Mouse (Mus musculus): ENCODE results near the gene Nrxn2.
A peak's percentile ranks its signal among the peaks of the same experiment; 100 is the strongest.

Gene Nrxn2

DNA sequence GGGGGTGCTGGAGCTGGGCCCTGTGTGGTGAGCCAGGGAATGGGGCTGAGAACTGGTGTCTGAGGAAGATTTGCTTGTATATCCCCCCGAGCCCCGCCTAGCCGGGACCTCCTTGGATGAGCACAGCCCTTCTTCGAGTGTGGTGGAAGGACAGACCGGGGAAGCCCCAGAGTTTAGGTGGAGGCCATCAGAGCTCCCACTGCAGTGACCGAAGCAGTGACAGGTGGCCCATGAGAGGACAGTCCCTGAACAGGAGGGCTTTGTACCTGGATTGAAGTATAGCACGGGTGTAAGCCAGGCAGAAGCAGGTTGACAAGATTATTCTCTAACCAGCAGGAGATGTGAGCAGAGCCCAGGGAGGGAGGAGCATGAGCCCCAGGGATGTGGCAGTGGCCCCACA is 31.3 kb downstream of the Nrxn2 start:
- DNase-seq (ENCODE audit: inconsistent age in 2 of 2, low spot score in 1 of 2) = no peak

DNA sequence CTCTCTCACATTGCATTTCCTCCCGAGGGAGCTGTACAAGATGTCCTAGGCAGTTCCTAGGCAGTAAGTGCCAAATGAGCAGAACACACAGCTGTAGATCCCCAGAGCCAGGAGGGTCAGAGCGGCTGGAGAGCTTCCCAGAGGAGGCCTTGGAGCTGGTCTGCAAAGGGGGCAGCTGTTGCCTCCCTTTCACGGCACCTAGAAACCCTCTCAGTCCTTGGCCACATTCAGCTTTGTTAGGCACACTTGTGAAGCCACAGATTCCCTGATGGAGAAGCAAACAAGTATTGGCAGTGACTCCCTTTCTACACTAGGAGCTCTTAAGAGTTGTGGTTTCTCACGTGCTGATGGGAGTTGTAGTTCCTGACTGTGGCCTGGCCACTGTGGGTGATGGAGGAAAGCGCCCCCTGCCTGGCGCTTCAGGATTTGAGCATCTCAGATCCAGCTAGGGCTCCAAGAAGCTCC is 33.5 kb downstream of the Nrxn2 start:
- DNase-seq (ENCODE audit: inconsistent age in 2 of 2, low spot score in 1 of 2) = peak; percentile 81 to 91

DNA sequence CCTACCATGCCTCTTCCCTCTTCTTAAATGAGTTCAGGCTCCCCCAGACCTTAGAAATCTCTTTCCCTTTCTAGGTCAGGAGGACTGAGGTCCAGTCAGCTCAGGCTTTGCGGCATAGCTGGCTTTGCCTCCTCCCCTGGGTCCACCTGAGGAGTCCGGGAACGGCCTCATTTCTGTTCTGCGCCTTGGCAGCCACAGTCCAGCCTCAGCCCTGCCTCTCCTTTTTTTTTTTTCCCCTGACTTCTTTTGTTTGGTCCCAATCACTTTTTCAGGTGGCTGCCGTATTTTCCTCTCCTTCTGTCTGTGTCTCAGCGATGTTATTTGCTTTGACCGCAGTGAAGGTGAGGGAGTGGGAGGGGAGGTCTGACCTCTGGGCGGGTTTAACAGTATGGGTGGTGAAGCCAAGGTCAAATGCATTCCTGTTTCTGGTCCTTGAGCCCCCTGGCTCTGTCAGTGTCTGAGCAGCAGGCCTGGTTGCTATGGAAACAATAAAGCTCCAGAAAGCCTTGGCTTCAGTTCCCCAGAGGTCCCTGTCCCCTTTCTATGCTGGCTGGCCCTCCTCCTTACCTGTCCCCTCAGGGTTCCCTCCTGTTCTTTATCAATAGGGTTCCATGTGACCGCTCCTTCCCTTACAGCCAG is 34.3 kb downstream of the Nrxn2 start:
- DNase-seq (ENCODE audit: inconsistent age in 2 of 2, low spot score in 1 of 2) = no peak

GRCm38 (mm10) chr19:6453349-6453748 is 34.8 kb downstream of the Nrxn2 start:
- no peak for DNase-seq (ENCODE audit: inconsistent age in 2 of 2, low spot score in 1 of 2)

DNA sequence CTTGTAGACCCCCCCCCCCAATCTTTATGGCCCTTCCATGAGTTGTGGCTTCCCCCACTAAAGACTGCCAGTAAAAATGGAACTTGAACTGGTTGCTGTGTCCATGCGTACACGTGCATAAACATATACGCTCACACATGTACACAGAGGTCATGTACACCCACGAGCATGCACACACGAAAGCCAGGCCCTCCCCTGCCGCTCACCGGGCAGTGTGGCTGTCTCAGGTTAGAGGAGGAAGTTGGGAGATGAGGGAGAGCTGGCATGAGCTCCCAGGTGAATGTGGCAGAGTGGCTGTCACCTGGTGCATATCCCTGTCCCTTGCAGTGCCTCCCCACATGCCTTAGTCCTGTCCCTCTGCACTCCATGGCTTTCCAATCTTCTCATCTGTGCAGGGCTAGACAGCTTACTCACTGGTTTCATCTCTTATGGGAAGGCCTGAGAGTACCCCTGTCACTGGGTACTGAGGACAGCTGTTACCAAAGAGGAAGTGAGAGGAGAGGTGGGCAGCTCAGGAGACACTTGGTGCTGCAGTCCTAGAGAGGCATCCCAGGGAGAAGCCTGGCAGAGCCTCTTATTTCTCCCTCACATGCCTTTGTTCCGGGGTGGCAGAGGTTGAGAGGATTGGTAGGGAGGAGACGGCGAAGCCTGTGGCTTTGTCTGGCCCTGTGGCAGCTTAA is 35.6 kb downstream of the Nrxn2 start:
- DNase-seq (ENCODE audit: inconsistent age in 2 of 2, low spot score in 1 of 2) = no peak

- no peak for DNase-seq (ENCODE audit: inconsistent age in 2 of 2, low spot score in 1 of 2)
Measured at GRCm38 (mm10) chr19:6459504-6459903, 41.0 kb downstream of the Nrxn2 start.

DNA sequence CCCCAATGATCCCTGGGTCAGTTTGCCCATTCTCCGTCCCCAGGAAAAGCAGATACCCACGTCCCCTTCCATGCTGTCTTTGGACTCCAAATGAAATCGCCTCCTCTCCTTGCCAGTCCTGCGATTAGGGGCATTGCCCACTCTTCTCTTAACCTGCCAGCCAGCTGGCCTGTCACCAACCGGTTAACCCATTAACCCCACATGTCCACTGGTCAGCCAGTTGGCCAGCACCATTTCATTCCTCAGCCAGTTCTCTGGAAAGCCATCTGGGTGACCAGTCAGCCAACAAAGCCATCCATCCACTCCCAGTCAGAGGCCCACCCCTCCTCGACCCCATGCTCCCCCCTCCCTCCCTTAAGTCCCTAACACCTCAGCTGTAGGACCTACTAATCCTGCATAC is 44.3 kb downstream of the Nrxn2 start:
- DNase-seq (ENCODE audit: inconsistent age in 2 of 2, low spot score in 1 of 2) = no peak

GRCm38 (mm10) chr19:6464306-6465071 is 46.0 kb downstream of the Nrxn2 start:
- no peak for DNase-seq (ENCODE audit: inconsistent age in 2 of 2, low spot score in 1 of 2)

- no peak for DNase-seq (ENCODE audit: inconsistent age in 2 of 2, low spot score in 1 of 2)
Measured at GRCm38 (mm10) chr19:6465090-6465489, 46.6 kb downstream of the Nrxn2 start.

- no peak for DNase-seq (ENCODE audit: inconsistent age in 2 of 2, low spot score in 1 of 2)
Measured at GRCm38 (mm10) chr19:6466945-6467344, 48.4 kb downstream of the Nrxn2 start.

GRCm38 (mm10) chr19:6467374-6467979 is 48.9 kb downstream of the Nrxn2 start:
- no peak for DNase-seq (ENCODE audit: inconsistent age in 2 of 2, low spot score in 1 of 2)

- DNase-seq (ENCODE audit: inconsistent age in 2 of 2, low spot score in 1 of 2) = no peak
Measured at GRCm38 (mm10) chr19:6471630-6472029, 53.1 kb downstream of the Nrxn2 start.

GRCm38 (mm10) chr19:6472821-6473220 is 54.3 kb downstream of the Nrxn2 start:
- no peak for DNase-seq (ENCODE audit: inconsistent age in 2 of 2, low spot score in 1 of 2)

GRCm38 (mm10) chr19:6474706-6475105 is 56.2 kb downstream of the Nrxn2 start:
- no peak for DNase-seq (ENCODE audit: inconsistent age in 2 of 2, low spot score in 1 of 2)

DNA sequence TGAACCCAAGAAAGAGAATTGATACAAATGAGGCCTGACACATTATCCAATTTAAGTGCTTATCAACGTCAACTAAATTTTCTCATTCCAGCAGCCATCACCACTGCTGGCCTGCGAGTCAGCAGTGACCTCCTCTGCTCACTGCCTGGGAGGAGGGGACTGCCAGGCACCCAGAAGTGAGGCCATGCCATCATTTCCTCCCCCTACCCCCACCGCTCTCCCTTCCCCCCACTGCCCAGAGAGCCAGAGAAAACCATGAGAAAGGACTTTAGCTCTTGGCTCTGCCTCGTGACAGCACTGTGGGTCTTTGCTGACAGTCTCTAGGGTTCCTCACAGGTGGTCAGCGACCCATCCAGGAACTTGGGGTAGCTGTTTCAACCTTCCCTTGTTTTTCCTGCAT is 56.6 kb downstream of the Nrxn2 start:
- no peak for DNase-seq (ENCODE audit: inconsistent age in 2 of 2, low spot score in 1 of 2)

- peak in 1 of 2 experiments; percentile 61 for DNase-seq (ENCODE audit: inconsistent age in 2 of 2, low spot score in 1 of 2)
Measured at GRCm38 (mm10) chr19:6477007-6477406, 58.5 kb downstream of the Nrxn2 start.

DNA sequence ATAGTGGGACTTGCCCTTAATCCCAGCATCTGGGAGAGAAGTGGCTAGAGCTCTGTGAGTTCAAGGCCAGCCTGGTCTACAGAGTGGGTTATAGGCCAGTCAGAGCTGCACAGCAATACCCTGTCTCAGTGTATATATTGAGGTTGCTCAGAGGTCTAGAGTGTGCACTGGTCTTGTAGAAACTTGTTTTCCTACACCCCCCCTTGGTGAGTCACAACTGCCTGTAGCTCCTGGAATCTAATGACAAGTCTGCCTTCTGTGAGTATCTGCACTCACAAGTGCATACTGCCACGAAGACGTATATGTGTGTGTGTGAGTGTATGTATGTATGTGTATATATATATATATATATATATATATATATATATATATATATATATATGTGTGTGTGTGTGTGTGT is 60.0 kb downstream of the Nrxn2 start:
- DNase-seq (ENCODE audit: inconsistent age in 2 of 2, low spot score in 1 of 2) = no peak

DNA sequence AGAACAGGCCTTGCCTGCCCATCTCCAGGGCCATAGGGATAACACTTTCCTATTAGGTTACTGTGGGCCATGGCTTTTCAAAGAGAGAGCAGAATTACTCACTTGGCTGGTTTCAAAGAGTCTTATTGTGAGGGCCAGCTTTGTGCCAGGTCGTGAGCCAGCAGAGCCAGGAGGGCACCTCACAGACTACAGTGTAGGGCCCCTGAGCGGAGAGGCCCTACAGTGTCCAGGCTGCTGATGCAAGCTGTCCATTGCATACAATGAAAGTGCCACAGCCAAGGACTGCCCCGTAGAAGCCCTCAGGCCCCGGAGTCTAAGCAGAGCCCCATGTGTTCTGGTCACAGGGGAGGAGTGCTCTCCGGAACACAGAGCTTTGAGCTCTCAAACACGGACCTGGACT is 64.4 kb downstream of the Nrxn2 start:
- DNase-seq (ENCODE audit: inconsistent age in 2 of 2, low spot score in 1 of 2) = no peak

DNA sequence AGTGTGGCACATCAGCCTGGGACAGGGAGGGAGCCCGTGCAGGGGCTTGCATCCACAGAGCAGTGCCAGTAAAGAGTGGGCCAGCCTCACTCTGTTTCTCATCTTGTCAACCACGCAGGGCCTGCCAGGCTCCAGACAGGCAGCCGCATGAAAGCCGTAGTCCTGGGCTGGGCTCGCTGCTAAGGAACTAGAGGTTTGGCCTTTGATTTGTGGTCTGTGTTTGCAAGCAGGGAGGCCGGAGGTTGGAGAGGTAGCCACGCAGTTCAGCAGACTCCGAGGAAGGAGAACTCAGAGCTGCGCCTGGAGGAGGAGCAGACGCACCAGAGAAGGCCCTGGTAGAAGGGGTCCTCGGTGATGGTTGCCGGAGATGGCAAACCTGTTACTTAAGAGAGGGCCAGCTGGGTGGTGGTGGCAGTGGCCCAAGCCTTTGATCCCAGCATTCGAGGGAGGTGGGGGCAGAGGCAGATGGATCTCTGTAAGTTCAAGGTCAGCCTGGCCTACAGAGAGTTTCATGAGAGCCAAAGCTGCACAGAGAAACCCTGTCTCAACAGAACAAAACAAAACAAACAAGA is 66.6 kb downstream of the Nrxn2 start:
- DNase-seq (ENCODE audit: inconsistent age in 2 of 2, low spot score in 1 of 2) = peak; percentile 76 to 88

GRCm38 (mm10) chr19:6489030-6489429 is 70.5 kb downstream of the Nrxn2 start:
- peak; percentile 79 to 95 for DNase-seq (ENCODE audit: inconsistent age in 2 of 2, low spot score in 1 of 2)

- DNase-seq (ENCODE audit: inconsistent age in 2 of 2, low spot score in 1 of 2) = peak in 1 of 2 experiments; percentile 27
Measured at GRCm38 (mm10) chr19:6491538-6491937, 73.0 kb downstream of the Nrxn2 start.
